Mouse (Mus musculus) adipocyte (in vitro differentiated cells): ENCODE results near the gene Exosc1.

Source experiments
- DNase-seq: peaks from one replicate; pipeline ENCODE4 v3.0.0-alpha.2; 2016; ENCODE audit warnings: low spot score

Gene Exosc1

DNA sequence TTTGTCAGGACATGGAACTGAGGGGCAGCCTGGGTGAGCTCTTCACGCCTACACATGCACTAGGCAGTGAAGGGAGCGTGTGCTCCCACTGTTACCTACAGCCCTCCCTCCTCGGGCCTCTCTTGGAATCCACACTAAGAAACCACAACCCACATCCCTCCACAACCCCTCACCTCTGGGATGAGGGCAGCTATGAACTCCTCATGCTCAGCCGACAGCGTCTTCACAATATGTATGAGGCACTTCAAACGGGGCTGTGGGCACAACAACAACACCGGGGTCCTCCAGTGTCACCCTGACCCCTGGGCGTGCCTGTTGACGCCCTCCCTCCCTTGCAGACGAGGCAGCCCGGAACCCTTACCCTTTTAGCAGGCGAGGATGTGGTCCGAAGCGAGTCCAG lies 58.9 kb downstream of the Exosc1 start:
- no peak for DNase-seq
